Mouse (Mus musculus) thymus, adult 2 months (tissue): ENCODE measurements around the gene Lrrc61. TPM values are rescaled to one million over a fixed set of nuclear protein-coding genes. Genes with fewer than 3 reads are reported as not detected.
A peak's percentile ranks its signal among the peaks of the same experiment; 100 is the strongest.

ENCODE experiments used
- DNase-seq: peaks from one replicate; pipeline ENCODE4 v3.0.0; 2021
- H3K27ac ChIP-seq: fragments of 200-500 bp; 2 replicates; pipeline ENCODE4 v1.5.1; 2012; ENCODE audit warnings: low read length, control low read depth; ENCODE audit not compliant: control insufficient read depth, insufficient read depth
- H3K27me3 ChIP-seq: fragments of 200-500 bp; 2 replicates; pipeline ENCODE4 v1.6.1; 2012; ENCODE audit warnings: mild to moderate bottlenecking, low read length, moderate library complexity, mixed read lengths; ENCODE audit not compliant: control insufficient read depth, insufficient read depth
- H3K36me3 ChIP-seq: fragments of 200-500 bp; 2 replicates; pipeline ENCODE4 v1.6.1; 2012; ENCODE audit warnings: mild to moderate bottlenecking, low read length, moderate library complexity; ENCODE audit not compliant: control insufficient read depth, insufficient read depth
- H3K4me1 ChIP-seq: fragments of 200-500 bp; replicated peaks from 2 replicates; pipeline ENCODE4 v1.6.1; 2012; ENCODE audit warnings: low read length; ENCODE audit not compliant: control insufficient read depth, insufficient read depth
- H3K4me3 ChIP-seq: fragments of 200-500 bp; 2 replicates; pipeline ENCODE4 v1.5.1; 2012; ENCODE audit warnings: mild to moderate bottlenecking, low read length, control low read depth, moderate library complexity; ENCODE audit not compliant: control insufficient read depth, insufficient read depth
- CTCF ChIP-seq: fragments of 200-500 bp; IDR thresholded peaks from 2 replicates; pipeline ENCODE4 v1.5.1; 2012; ENCODE audit warnings: mild to moderate bottlenecking, control low read depth, low read length, moderate library complexity, borderline replicate concordance; ENCODE audit not compliant: control insufficient read depth, poor library complexity, insufficient read depth; ENCODE audit errors: extremely low read depth
- POLR2A ChIP-seq: fragments of 200-500 bp; IDR thresholded peaks from 2 replicates; pipeline ENCODE4 v1.6.1; 2012; ENCODE audit warnings: mild to moderate bottlenecking, low read length, control low read depth, moderate library complexity; ENCODE audit not compliant: control insufficient read depth, poor library complexity, insufficient read depth; ENCODE audit errors: extremely low read depth
- WGBS: fragments of 180-500 bp; shearing (Covaris S2); methylation state at CpG from one replicate; pipeline ENCODE4 v1.1.7; 2018; 5-methylcytosine and 5-hydroxymethylcytosine counted together
- polyA plus RNA-seq: library from polyadenylated mRNA; depleted of rRNA; stranded (reverse); fragments of >200 nt; gene quantifications from 2 replicates; pipeline ENCODE4 v1.2.3, GENCODE M21; 2012

Gene Lrrc61
- polyA plus RNA-seq, 1 experiment = 41.4 TPM

- TF ChIP-seq POLR2A (no peak), CTCF (no peak)
- H3K27ac ChIP-seq = no peak overlapping the region
- no peak for DNase-seq
- no peaks in the 10 kb centered on the region for H3K4me1 ChIP-seq
- H3K4me3 ChIP-seq = no peak overlapping the region
- no peaks in the 10 kb centered on the region for H3K27me3 ChIP-seq
- WGBS = 95% methylated on average over 5 of the region's 5 CpGs
- no peaks in the 10 kb centered on the region for H3K36me3 ChIP-seq
Observed at GRCm38 (mm10) chr6:48545251-48545650, 9.3 kb upstream of the Lrrc61 start.

DNA sequence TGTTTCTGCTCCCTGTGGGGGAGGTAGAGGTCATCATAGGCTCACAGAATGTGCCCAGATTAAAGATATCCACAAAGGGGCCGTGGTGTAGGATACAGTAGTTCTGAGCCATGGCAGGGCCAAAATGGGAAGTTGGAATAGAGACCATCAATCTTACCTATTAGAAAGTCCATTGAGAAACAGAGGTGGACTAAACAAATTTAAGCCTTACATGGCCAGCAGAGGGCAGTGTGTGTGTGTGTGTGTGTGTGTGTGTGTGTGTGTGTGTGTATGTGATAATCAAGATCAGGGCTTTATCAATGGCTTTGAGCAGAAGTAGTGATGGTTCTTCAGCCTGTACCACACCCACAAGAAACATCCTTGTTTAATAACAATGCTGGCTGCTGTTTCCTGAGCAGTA lies 8.3 kb upstream of the Lrrc61 start:
- H3K36me3 ChIP-seq = no peaks in the 10 kb centered on the region
- TF ChIP-seq POLR2A (no peak), CTCF (no peak)
- no peak overlapping the region for H3K27ac ChIP-seq
- peak; percentile 29 for DNase-seq
- no peaks in the 10 kb centered on the region for H3K27me3 ChIP-seq
- 23% methylated on average over 1 of the region's 1 CpGs for WGBS
- no peak overlapping the region for H3K4me3 ChIP-seq
- no peaks in the 10 kb centered on the region for H3K4me1 ChIP-seq

DNA sequence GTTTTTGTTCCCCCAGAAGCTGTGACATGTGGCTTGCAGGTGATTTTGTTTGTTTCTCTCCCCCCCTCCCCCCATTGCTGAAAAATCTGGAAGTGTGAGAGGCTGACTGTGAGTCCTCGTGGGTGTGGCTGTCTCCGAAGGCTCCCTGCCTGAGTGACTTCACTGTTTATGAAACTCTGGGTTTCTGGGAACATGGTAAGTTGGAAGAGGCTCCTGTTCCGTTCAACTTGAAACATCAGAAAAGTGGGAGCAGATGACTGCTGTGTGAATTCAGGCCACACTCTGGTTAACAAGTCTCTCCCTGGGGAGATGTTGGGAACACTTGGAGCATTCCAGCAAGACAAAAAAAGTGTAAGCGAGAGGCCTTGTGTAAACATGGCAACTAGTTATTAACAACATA lies 7.7 kb upstream of the Lrrc61 start:
- Histone ChIP-seq H3K4me1 (no peaks in the 10 kb centered on the region), H3K4me3 (no peak overlapping the region), H3K27ac (no peak overlapping the region), H3K27me3 (no peaks in the 10 kb centered on the region), H3K36me3 (no peaks in the 10 kb centered on the region)
- no peak for TF ChIP-seq POLR2A
- no peak for TF ChIP-seq CTCF
- no peak for DNase-seq
- 89% methylated on average over 4 of the region's 4 CpGs for WGBS

- H3K27ac ChIP-seq = no peak overlapping the region
- 95% methylated on average over 6 of the region's 6 CpGs for WGBS
- H3K27me3 ChIP-seq = no peaks in the 10 kb centered on the region
- no peak for DNase-seq
- no peak overlapping the region for H3K4me3 ChIP-seq
- H3K36me3 ChIP-seq = no peaks in the 10 kb centered on the region
- TF ChIP-seq CTCF (no peak), POLR2A (no peak)
- H3K4me1 ChIP-seq = no peaks in the 10 kb centered on the region
Observed at GRCm38 (mm10) chr6:48548314-48548713, 6.3 kb upstream of the Lrrc61 start.

- no peak overlapping the region for H3K27ac ChIP-seq
- H3K4me3 ChIP-seq = no peak overlapping the region
- WGBS = 78% methylated on average over 4 of the region's 4 CpGs
- TF ChIP-seq POLR2A (no peak), CTCF (no peak)
- peaks cover 11% of the 10 kb centered on the region for H3K4me1 ChIP-seq
- no peaks in the 10 kb centered on the region for H3K27me3 ChIP-seq
- peak; percentile 63 for DNase-seq
- H3K36me3 ChIP-seq = no peaks in the 10 kb centered on the region
Observed at GRCm38 (mm10) chr6:48552918-48553317, 1.7 kb upstream of the Lrrc61 start.

- H3K27ac ChIP-seq = peak overlapping the region; percentile 79; the same call in 1 of the 2 replicates
- no peaks in the 10 kb centered on the region for H3K27me3 ChIP-seq
- H3K4me1 ChIP-seq = peaks cover 11% of the 10 kb centered on the region
- DNase-seq = no peak
- 98% methylated on average over 4 of the region's 4 CpGs for WGBS
- H3K4me3 ChIP-seq = no peak overlapping the region
- TF ChIP-seq CTCF (no peak), POLR2A (no peak)
- no peaks in the 10 kb centered on the region for H3K36me3 ChIP-seq
Observed at GRCm38 (mm10) chr6:48553819-48554218, 777 bp upstream of the Lrrc61 start.
